Mouse (Mus musculus) ES-E14 (cell line): ENCODE data around the gene Cgn. TPM values are rescaled to one million over a fixed set of nuclear protein-coding genes. Genes with fewer than 3 reads are reported as not detected.
A peak's percentile ranks its signal among the peaks of the same experiment; 100 is the strongest.

Experiments
- DNase-seq: peaks from one replicate; pipeline ENCODE4 v3.0.0-alpha.2; 2013; ENCODE audit warnings: low read depth, low spot score
- H3K27ac ChIP-seq: 2 replicates; pipeline ENCODE4 v1.5.1; 2012; ENCODE audit warnings: low read depth, mild to moderate bottlenecking, low read length, moderate library complexity, mixed read lengths; ENCODE audit not compliant: poor library complexity, insufficient read depth, severe bottlenecking
- H3K36me3 ChIP-seq: 2 replicates; pipeline ENCODE4 v1.6.1; 2012; ENCODE audit warnings: mild to moderate bottlenecking, low read length, moderate library complexity, mixed read lengths; ENCODE audit not compliant: control insufficient read depth, poor library complexity, insufficient read depth, severe bottlenecking
- H3K4me1 ChIP-seq, 2 experiments: fragments of 150-350 bp in 1 of 2; sonication (generic) in 1 of 2; 2 replicates each; pipeline ENCODE4 v1.6.1; 2012; ENCODE audit warnings: low read length in 2 of 2, mild to moderate bottlenecking in 1 of 2, mixed read lengths in 1 of 2; ENCODE audit not compliant: control insufficient read depth in 2 of 2, insufficient read depth in 2 of 2, poor library complexity in 1 of 2
- H3K4me3 ChIP-seq, 2 experiments: fragments of 150-350 bp in 1 of 2; sonication (generic) in 1 of 2; 2 replicates each; pipeline ENCODE4 v1.5.1; 2012; ENCODE audit warnings: low read length in 2 of 2, low read depth in 1 of 2, mild to moderate bottlenecking in 1 of 2, mixed read lengths in 1 of 2; ENCODE audit not compliant: insufficient read depth in 1 of 2, poor library complexity in 1 of 2, severe bottlenecking in 1 of 2
- H3K9ac ChIP-seq: 2 replicates; pipeline ENCODE4 v1.6.1; 2012; ENCODE audit warnings: low read depth, mild to moderate bottlenecking, low read length, mixed read lengths; ENCODE audit not compliant: poor library complexity, insufficient read depth, severe bottlenecking
- H3K9me3 ChIP-seq: fragments of 150-350 bp; sonication (generic); 2 replicates; pipeline ENCODE4 v1.6.1; 2012; ENCODE audit warnings: low read depth, mild to moderate bottlenecking, low read length; ENCODE audit not compliant: control insufficient read depth, insufficient read depth
- CHD2 ChIP-seq: IDR thresholded peaks from 2 replicates; pipeline ENCODE4 v1.6.1; 2014; ENCODE audit warnings: mild to moderate bottlenecking, low read depth, low read length, inconsistent platforms
- HCFC1 ChIP-seq: IDR thresholded peaks from 2 replicates; pipeline ENCODE4 v1.6.1; 2012; ENCODE audit warnings: low read length, inconsistent platforms, borderline replicate concordance; ENCODE audit not compliant: insufficient read depth
- MAFK ChIP-seq: IDR thresholded peaks from 2 replicates; pipeline ENCODE4 v1.6.1; 2014; ENCODE audit warnings: mild to moderate bottlenecking, low read depth, low read length, inconsistent platforms; ENCODE audit not compliant: insufficient read depth
- ZC3H11A ChIP-seq: IDR thresholded peaks from 2 replicates; pipeline ENCODE4 v1.6.1; 2012; ENCODE audit warnings: low read depth, mild to moderate bottlenecking, inconsistent platforms, low read length, borderline replicate concordance
- ZNF384 ChIP-seq: IDR thresholded peaks from 2 replicates; pipeline ENCODE4 v1.6.1; 2012; ENCODE audit warnings: low read depth, low read length, inconsistent platforms
- in situ Hi-C, 2 experiments: fragments of 600-800 bp; cut with MboI; formaldehyde crosslinking; loops; one replicate each; pipeline ENCODE4 v1.15.1; 2025; ENCODE audit warnings: low sequenced_read_pairs in 2 of 2, inconsistent platforms in 1 of 2; ENCODE audit not compliant: unreplicated experiment in 2 of 2
- total RNA-seq: library from RNA; depleted of rRNA; stranded (reverse); fragments of 300-350 nt; gene quantifications from 2 replicates; pipeline ENCODE4 v1.2.3, GENCODE M21; 2012

Cgn gene
- total RNA-seq, 1 experiment: 28.8 TPM

DNA sequence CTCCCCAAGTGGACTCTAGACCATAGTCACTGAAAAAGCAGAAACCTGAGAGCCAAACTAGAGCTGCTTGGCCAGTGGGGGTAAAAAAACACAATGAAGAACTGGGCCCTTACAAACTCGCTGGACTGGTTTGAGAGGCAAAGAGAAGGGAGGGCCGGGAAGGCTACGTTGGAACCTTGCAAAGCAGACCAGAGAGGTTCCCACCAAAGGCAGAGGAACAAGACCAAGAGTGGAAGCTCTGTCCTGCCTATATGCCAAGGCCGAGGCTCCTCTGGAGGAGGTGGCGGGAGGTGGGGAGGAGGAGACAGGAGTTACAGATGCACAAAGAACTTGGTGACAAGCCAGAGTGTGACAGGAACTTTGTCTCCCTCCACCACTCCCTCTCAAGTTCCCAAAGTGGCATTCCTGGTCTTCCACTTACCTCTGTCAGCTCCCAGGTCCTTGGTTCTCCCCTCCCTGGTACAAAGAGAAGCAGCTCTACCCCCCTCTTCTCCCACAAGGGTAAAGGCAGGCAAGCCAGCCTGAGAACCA is 2.1 kb downstream of the Cgn start:
- Histone ChIP-seq H3K36me3 (peaks cover under 1% of the 10 kb centered on the region; the same call in 1 of the 2 replicates), H3K27ac (no peak overlapping the region), H3K9me3 (no peaks in the 10 kb centered on the region), H3K4me3 (0 out of 4 replicates have a peak overlapping the region, but pooled peaks of 1 of the 2 experiments have one; percentile 3), H3K4me1 (peaks cover 2 to 24% of the 10 kb centered on the region in 2 experiments), H3K9ac (no peak overlapping the region)
- in situ Hi-C loops: no loop called here
- no peak for DNase-seq
- TF ChIP-seq ZC3H11A: no peak
- no peak for TF ChIP-seq HCFC1
- TF ChIP-seq CHD2: no peak
- no peak for TF ChIP-seq MAFK
- TF ChIP-seq ZNF384: no peak

DNA sequence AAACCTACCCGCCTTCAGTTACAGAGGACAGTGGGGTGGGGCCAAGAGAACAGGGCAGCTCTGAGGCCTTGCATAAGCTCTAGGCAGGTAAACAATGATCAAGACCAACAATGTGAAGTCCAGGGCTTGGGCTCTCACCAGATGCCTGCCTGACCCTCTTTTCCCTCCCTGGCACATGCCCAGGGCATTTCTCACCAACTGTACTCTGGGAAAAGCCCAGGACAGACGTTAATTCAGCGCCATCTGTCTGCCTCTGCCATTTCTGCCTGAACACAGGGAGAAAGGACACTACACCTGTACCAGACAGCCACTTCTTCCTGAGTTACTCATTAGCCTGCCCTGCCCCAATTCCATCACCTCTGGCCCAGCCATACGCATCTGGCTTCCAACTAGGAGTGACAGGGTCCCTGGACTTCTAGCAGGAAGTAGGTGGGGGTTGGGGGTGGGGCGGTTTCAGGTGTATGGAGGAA is 2.8 kb downstream of the Cgn start:
- in situ Hi-C loops: no loop called here
- Histone ChIP-seq H3K9me3 (no peaks in the 10 kb centered on the region), H3K4me1 (peaks cover 2 to 26% of the 10 kb centered on the region in 2 experiments), H3K9ac (0 out of 2 replicates have a peak overlapping the region, but pooled peaks have one; percentile 15), H3K4me3 (no peak overlapping the region), H3K27ac (no peak overlapping the region; the same call in 1 of the 2 replicates), H3K36me3 (peaks cover 3% of the 10 kb centered on the region; the same call in 1 of the 2 replicates)
- DNase-seq: no peak
- TF ChIP-seq CHD2 (no peak), MAFK (no peak), ZNF384 (no peak), ZC3H11A (no peak), HCFC1 (no peak)

DNA sequence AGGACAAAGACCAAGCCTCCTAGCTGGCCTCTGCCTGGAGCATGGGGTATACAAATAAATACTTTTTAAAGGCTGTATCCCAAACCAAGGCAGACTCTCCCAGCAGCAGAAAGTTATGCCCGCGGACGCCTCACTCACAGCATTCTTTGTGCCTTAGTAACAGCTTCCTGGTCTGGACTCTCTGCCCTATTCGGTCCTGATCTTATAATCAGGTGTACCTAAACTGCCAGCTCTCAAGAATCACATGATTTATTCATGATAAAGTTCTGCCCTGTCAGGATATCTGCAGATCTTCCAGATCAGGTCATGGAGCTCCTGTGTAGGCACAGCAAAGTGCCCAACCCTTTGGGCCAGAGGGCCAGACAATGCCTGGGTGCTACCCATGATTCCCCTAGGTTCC is 3.4 kb downstream of the Cgn start:
- H3K4me3 ChIP-seq: no peak overlapping the region
- TF ChIP-seq CHD2 (no peak), ZNF384 (no peak), HCFC1 (no peak), MAFK (no peak), ZC3H11A (no peak)
- peaks cover 2 to 26% of the 10 kb centered on the region in 2 experiments for H3K4me1 ChIP-seq
- in situ Hi-C loops: no loop called here
- H3K27ac ChIP-seq: no peak overlapping the region
- H3K36me3 ChIP-seq: peaks cover 3% of the 10 kb centered on the region; the same call in 1 of the 2 replicates
- no peaks in the 10 kb centered on the region for H3K9me3 ChIP-seq
- 0 out of 2 replicates have a peak overlapping the region, but pooled peaks have one; percentile 15 for H3K9ac ChIP-seq
- no peak for DNase-seq

DNA sequence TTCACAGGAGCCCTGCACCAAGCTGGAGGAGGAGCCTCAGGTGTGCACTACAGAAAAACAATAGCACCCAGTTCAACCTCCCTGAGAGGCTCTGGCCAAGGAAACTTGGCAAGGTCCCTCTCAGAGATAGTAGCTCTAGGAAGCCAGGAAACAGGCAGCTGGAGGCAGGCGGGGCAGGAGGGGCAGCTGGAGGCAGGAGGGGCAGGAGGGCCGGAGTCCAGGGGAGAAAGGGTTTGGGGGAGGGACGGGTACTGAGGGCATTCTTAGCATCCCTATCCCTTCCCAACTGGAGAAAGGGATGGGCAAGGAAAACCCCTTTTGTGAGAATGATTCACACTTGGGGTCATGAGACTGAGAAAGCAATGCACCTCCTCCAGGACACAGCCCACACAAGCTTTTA is 4.9 kb downstream of the Cgn start:
- DNase-seq: no peak
- Histone ChIP-seq H3K36me3 (peaks cover 3% of the 10 kb centered on the region; the same call in 1 of the 2 replicates), H3K4me1 (peaks cover 0 to 26% of the 10 kb centered on the region in 2 experiments; a peak in 3 of 4 replicates), H3K27ac (no peak overlapping the region), H3K4me3 (no peak overlapping the region), H3K9ac (no peak overlapping the region), H3K9me3 (no peaks in the 10 kb centered on the region)
- in situ Hi-C loops: no loop called here
- TF ChIP-seq MAFK: no peak
- no peak for TF ChIP-seq CHD2
- TF ChIP-seq ZC3H11A: no peak
- no peak for TF ChIP-seq HCFC1
- no peak for TF ChIP-seq ZNF384

DNA sequence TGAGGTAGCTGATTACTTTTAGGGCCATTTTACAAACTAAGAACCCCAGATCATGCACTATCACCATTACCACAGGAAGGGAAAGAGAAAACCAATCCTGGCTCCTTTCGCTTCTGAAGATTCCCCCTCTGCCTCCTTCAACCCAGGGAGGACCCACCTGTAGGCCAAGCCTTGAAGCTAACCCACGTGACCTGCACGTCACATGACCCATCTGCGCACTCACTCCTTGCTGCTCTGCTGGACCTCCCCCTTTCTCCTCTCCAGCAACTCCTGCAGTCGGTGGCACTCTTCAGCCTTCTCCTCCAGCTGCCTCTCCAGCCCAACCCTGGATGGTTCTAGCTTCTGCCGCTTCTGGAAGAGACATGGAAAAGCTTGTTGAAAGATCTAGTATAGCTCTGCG is 10.4 kb downstream of the Cgn start:
- peaks cover 0 to 6% of the 10 kb centered on the region in 2 experiments; a peak in 1 of 4 replicates for H3K4me1 ChIP-seq
- TF ChIP-seq ZC3H11A: no peak
- TF ChIP-seq MAFK: no peak
- no peak for TF ChIP-seq HCFC1
- no peak for TF ChIP-seq CHD2
- no peak for TF ChIP-seq ZNF384

More for the DNA sequence above, 10.4 kb downstream of the Cgn start:
- H3K36me3 ChIP-seq: peaks cover 23% of the 10 kb centered on the region
- no peaks in the 10 kb centered on the region for H3K9me3 ChIP-seq
- in situ Hi-C loops: no loop called here
- H3K4me3 ChIP-seq: no peak overlapping the region
- DNase-seq: no peak
- H3K27ac ChIP-seq: no peak overlapping the region
- no peak overlapping the region for H3K9ac ChIP-seq
